Mouse (Mus musculus): ENCODE data around the gene Suco. TPM values are rescaled to one million over a fixed set of nuclear protein-coding genes. Genes with fewer than 3 reads are reported as not detected.

The Suco gene
- polyA plus RNA-seq, 1 experiment from 2014 or later = 27.9 TPM

- DNase-seq (peak; percentile 34), ATAC-seq (ENCODE audit: insufficient read depth) (0 out of 2 replicates have a peak, but pooled peaks have one; percentile 41)
- TF ChIP-seq CTCF (IDR thresholded peaks at IDR 0.05; ENCODE audit: low read depth) = no peak
- Histone ChIP-seq H3K27me3 (ENCODE audit: insufficient read depth, low read length) (no peaks in the 10 kb centered on the region), H3K4me1 (ENCODE audit: insufficient read depth) (no peaks in the 10 kb centered on the region), H3K9me3 (ENCODE audit: low read depth, low read length) (no peaks in the 10 kb centered on the region), H3K36me3 (ENCODE audit: insufficient read depth) (no peaks in the 10 kb centered on the region), H3K4me2 (peak overlapping the region; percentile 36), H3K9ac (no peak overlapping the region), H3K4me3 (ENCODE audit: low read depth, low read length) (no peak overlapping the region), H3K27ac (ENCODE audit: low read depth) (no peak overlapping the region)
- 27% methylated on average over 5 of the region's 5 CpGs for WGBS
These were observed 109.8 kb downstream of the Suco start for GRCm38 (mm10) chr1:161766656-161767055.

Other genes starting within 250 kb of the Suco start
- not detected in 2 replicates for gene Fasl, start 88.2 kb downstream of the Suco start, polyA plus RNA-seq (2014; fragmentation: Nextera tagmentation; extraction: Ambion mirVana)
- gene Pigc, start 92.5 kb upstream of the Suco start, polyA plus RNA-seq (2014; fragmentation: Nextera tagmentation; extraction: Ambion mirVana) = 35.2 and 40.0 TPM in 2 replicates
- gene 4930558K02Rik, start 103.0 kb upstream of the Suco start, polyA plus RNA-seq (2014; fragmentation: Nextera tagmentation; extraction: Ambion mirVana) = not detected in 2 replicates

Data from lung, embryonic 14.5 days (tissue).